Mouse (Mus musculus) bone marrow, adult 2 months (tissue): ENCODE data around the gene Gm39566. TPM values are rescaled to one million over a fixed set of nuclear protein-coding genes. Genes with fewer than 3 reads are reported as not detected.
A peak's percentile ranks its signal among the peaks of the same experiment; 100 is the strongest.

ENCODE experiments used
- H3K27ac ChIP-seq: fragments of 200-500 bp; 2 replicates; pipeline ENCODE4 v1.5.1; 2012; ENCODE audit warnings: low read depth, mild to moderate bottlenecking, control low read depth, inconsistent platforms, low read length; ENCODE audit not compliant: control insufficient read depth, poor library complexity, insufficient read depth
- H3K4me1 ChIP-seq: fragments of 200-500 bp; 2 replicates; pipeline ENCODE4 v1.6.1; 2011; ENCODE audit warnings: low read length; ENCODE audit not compliant: control insufficient read depth, insufficient read depth
- H3K4me3 ChIP-seq: fragments of 200-500 bp; replicated peaks from 2 replicates; pipeline ENCODE3; 2011; ENCODE audit warnings: mild to moderate bottlenecking, low read depth, low read length, control low read depth; ENCODE audit not compliant: control insufficient read depth
- CTCF ChIP-seq: fragments of 200-500 bp; IDR thresholded peaks from 2 replicates; pipeline ENCODE4 v1.5.1; 2011; ENCODE audit warnings: low read length, control low read depth; ENCODE audit not compliant: control insufficient read depth, insufficient read depth
- POLR2A ChIP-seq: fragments of 200-500 bp; IDR thresholded peaks from 2 replicates; pipeline ENCODE4 v1.6.1; 2011; ENCODE audit warnings: low read depth, mild to moderate bottlenecking, control low read depth, low read length, borderline replicate concordance; ENCODE audit not compliant: control insufficient read depth
- WGBS: fragments of 180-500 bp; shearing (Covaris S2); methylation state at CpG from one replicate; pipeline ENCODE4 v1.1.7; 2018; 5-methylcytosine and 5-hydroxymethylcytosine counted together
- polyA plus RNA-seq: library from polyadenylated mRNA; stranded (reverse); fragments of >200 nt; gene quantifications from 2 replicates; pipeline ENCODE4 v1.2.4, GENCODE M21; 2011; ENCODE audit warnings: low replicate concordance; ENCODE audit not compliant: missing spikeins, insufficient read depth, insufficient read length

Gene Gm39566
- polyA plus RNA-seq, 1 experiment = not detected

GRCm38 (mm10) chr11:69849884-69850283 lies 34.8 kb upstream of the Gm39566 start:
- Histone ChIP-seq H3K27ac (peak overlapping the region; percentile 25; the same call in 1 of the 2 replicates), H3K4me3 (no peak overlapping the region), H3K4me1 (peaks cover 21% of the 10 kb centered on the region)
- WGBS = 66% methylated on average over 15 of the region's 15 CpGs
- TF ChIP-seq POLR2A = no peak
- TF ChIP-seq CTCF = no peak

GRCm38 (mm10) chr11:69849128-69849527 lies 34.0 kb upstream of the Gm39566 start:
- TF ChIP-seq CTCF (no peak), POLR2A (no peak)
- Histone ChIP-seq H3K27ac (peak overlapping the region; percentile 69), H3K4me1 (peaks cover 21% of the 10 kb centered on the region), H3K4me3 (no peak overlapping the region)
- 52% methylated on average over 9 of the region's 9 CpGs for WGBS

- WGBS = 92% methylated on average over 6 of the region's 6 CpGs
- Histone ChIP-seq H3K4me3 (no peak overlapping the region), H3K4me1 (peaks cover 21% of the 10 kb centered on the region), H3K27ac (no peak overlapping the region; the same call in 1 of the 2 replicates)
- TF ChIP-seq CTCF = no peak
- no peak for TF ChIP-seq POLR2A
These were observed 32.9 kb upstream of the Gm39566 start for GRCm38 (mm10) chr11:69848021-69848420.

GRCm38 (mm10) chr11:69846738-69847688 lies 31.9 kb upstream of the Gm39566 start:
- WGBS = 6% methylated on average over 37 of the region's 37 CpGs
- H3K4me1 ChIP-seq = peaks cover 21% of the 10 kb centered on the region

GRCm38 (mm10) chr11:69846198-69846680 lies 31.1 kb upstream of the Gm39566 start, which contains the start of gene Plscr3:
Gene Plscr3 (plus strand): TSS chr11:69846376.
- H3K4me3 ChIP-seq = peak within 1 kb of the TSS; percentile 85
- H3K4me1 ChIP-seq = peaks cover 18% of the 10 kb centered on the region
- WGBS = under 1% methylated on average over 38 of the region's 38 CpGs
- TF ChIP-seq CTCF = no peak
- TF ChIP-seq POLR2A = peak; percentile 89
- peak within 1 kb of the TSS; percentile 82 for H3K27ac ChIP-seq

More at GRCm38 (mm10) chr11:69846738-69847688, 31.9 kb upstream of the Gm39566 start:
- TF ChIP-seq CTCF (no peak), POLR2A (0 out of 2 replicates have a peak, but pooled peaks have one; percentile 38)
- Histone ChIP-seq H3K4me3 (peak overlapping the region; percentile 85), H3K27ac (peak overlapping the region; percentile 70)

- TF ChIP-seq CTCF (no peak), POLR2A (no peak)
- under 1% methylated on average over 7 of the region's 7 CpGs for WGBS
- Histone ChIP-seq H3K4me1 (peaks cover 2% of the 10 kb centered on the region), H3K27ac (peak overlapping the region; percentile 73), H3K4me3 (peak overlapping the region; percentile 89)
These were observed 23.6 kb upstream of the Gm39566 start for GRCm38 (mm10) chr11:69838714-69839104.

- Histone ChIP-seq H3K4me3 (peak within 1 kb of the TSS; percentile 89), H3K27ac (peak within 1 kb of the TSS; percentile 75), H3K4me1 (peaks cover 2% of the 10 kb centered on the region)
- under 1% methylated on average over 34 of the region's 34 CpGs for WGBS
- TF ChIP-seq CTCF (no peak), POLR2A (peak; percentile 91; the same call in 1 of the 2 replicates)
These were observed 23.0 kb upstream of the Gm39566 start, which contains the start of gene Tmem256 for GRCm38 (mm10) chr11:69837952-69838713. Gene Tmem256 (plus strand): TSS chr11:69838514.
